20 mouse cellular contexts compared by ENCODE assay signal in genomic region chr4:34058320-34058719, GRCm38 (mm10). TPM values are rescaled to one million over a fixed set of nuclear protein-coding genes. Genes with fewer than 3 reads are reported as not detected.
"Had no signal": no experiment of that assay in that cellular context is flagged by ENCODE, and none has a peak within 500 bp of the region (broad histone marks: within the 10 kb centered on the region; RNA-seq: fewer than 3 reads in every experiment).

No protein-coding gene starts in this region.

- H3K9me3 ChIP-seq: megakaryocyte, embryonic 14.5 days; midbrain, embryonic 13.5 days; midbrain, embryonic 15.5 days; neural tube, embryonic 12.5 days had no signal

- H3K4me3 ChIP-seq: megakaryocyte, embryonic 14.5 days; midbrain, embryonic 13.5 days; midbrain, embryonic 15.5 days; neural tube, embryonic 12.5 days had no signal

- H3K27me3 ChIP-seq: megakaryocyte, embryonic 14.5 days; midbrain, embryonic 13.5 days; midbrain, embryonic 15.5 days; neural tube, embryonic 12.5 days had no signal

- DNase-seq: lung, adult 18-20 months; lung, embryonic 14.5 days; lung, postnatal 14 days; lung, postnatal 36 days; right cerebral cortex, adult 18-20 months; right cerebral cortex, postnatal 25 days; right cerebral cortex, postnatal 4 days; thymus, adult 2 months; thymus, postnatal 25 days; thymus, postnatal 4 days had no signal

- H3K9ac ChIP-seq: liver, embryonic 14.5 days; lung, embryonic 14.5 days; midbrain, embryonic 13.5 days; midbrain, embryonic 15.5 days; neural tube, embryonic 12.5 days had no signal

- H3K27ac ChIP-seq: liver, embryonic 14.5 days; macrophage; midbrain, embryonic 13.5 days; midbrain, embryonic 15.5 days; neural tube, embryonic 12.5 days had no signal

- H3K36me3 ChIP-seq: midbrain, embryonic 13.5 days; midbrain, embryonic 15.5 days; neural tube, embryonic 12.5 days had no signal

- H3K4me2 ChIP-seq: lung, embryonic 14.5 days; midbrain, embryonic 11.5 days; midbrain, embryonic 13.5 days; midbrain, embryonic 15.5 days; neural tube, embryonic 12.5 days had no signal

- ATAC-seq: midbrain, embryonic 13.5 days; midbrain, embryonic 15.5 days had no signal

- H3K4me1 ChIP-seq: megakaryocyte, embryonic 14.5 days; midbrain, embryonic 13.5 days; midbrain, embryonic 15.5 days; neural tube, embryonic 12.5 days had no signal

RNA-seq across cellular contexts. Expression of gene Spaca1, which starts 8.3 kb away (rescaled TPM):
- total RNA-seq: midbrain, postnatal 0 days; monocyte, adult 5-6 weeks had no signal
- polyA plus RNA-seq: macrophage; small intestine, adult 2 months had no signal
